In the genomic region with DNA sequence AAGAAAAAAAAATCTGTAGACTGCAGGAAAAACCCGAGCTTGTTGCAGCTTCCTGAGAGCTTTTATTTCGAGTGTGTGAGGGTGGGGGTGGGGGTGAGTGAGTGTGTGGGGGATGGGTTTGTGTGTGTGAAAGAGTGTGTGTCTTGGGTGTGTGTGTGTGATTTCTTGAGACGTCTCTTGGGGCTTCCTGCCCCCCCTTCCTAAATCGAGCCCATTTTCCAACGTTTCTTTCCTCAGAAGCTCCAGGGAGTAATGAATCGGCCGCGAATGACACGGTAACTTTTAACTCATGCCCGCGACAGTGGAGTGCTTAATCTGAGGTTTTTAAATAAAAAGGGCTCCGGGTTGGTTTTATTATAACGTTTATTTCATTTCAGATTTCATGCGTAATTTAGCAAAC, we compare ENCODE assay signal across 10 mouse cellular contexts. TPM values are rescaled to one million over a fixed set of nuclear protein-coding genes. Genes with fewer than 3 reads are reported as not detected.
DNase-seq lines count a peak whose midpoint lies in the region; ATAC-seq and TF ChIP-seq lines count a peak whose summit lies in the region.
"Had no signal": no experiment of that assay in that cellular context is flagged by ENCODE, and none has a peak within 500 bp of the region (broad histone marks: within the 10 kb centered on the region; RNA-seq: fewer than 3 reads in every experiment).

No protein-coding gene starts in this region.

- no peak for TF ChIP-seq CTCF in heart, adult 2 months (IDR thresholded peaks at IDR 0.05)
- no peak for TF ChIP-seq CTCF in brain, embryonic 14.5 days (IDR thresholded peaks at IDR 0.05; ENCODE audit: borderline replicate concordance, extremely low read depth, insufficient read depth, insufficient read length)

- no peak for DNase-seq in heart, embryonic 10.5 days (ENCODE audit: low spot score)
- no peak for DNase-seq in heart, adult 2 months
- peak; percentile 74 for DNase-seq in brain, embryonic 14.5 days (ENCODE audit: low read depth)
- DNase-seq in hindbrain, embryonic 10.5 days (ENCODE audit: low spot score): peak; percentile 35
- no peak for DNase-seq in cerebellum, adult 11-12 months
- no peak for DNase-seq in ovary, adult 18-20 months (ENCODE audit: low spot score)
- no peak for DNase-seq in right cerebral cortex, postnatal 10 days (ENCODE audit: low spot score in 2 of 2)
- DNase-seq: cerebellum, adult 11 months; right cerebral cortex, postnatal 14 days had no signal

- H3K36me3 ChIP-seq in heart, embryonic 10.5 days: peaks cover 13% of the 10 kb centered on the region
- no peaks in the 10 kb centered on the region for H3K36me3 ChIP-seq in heart, adult 2 months (ENCODE audit: control insufficient read depth, insufficient read depth, low read length)
- peaks cover 25% of the 10 kb centered on the region for H3K36me3 ChIP-seq in hindbrain, embryonic 10.5 days
- no peaks in the 10 kb centered on the region for H3K36me3 ChIP-seq in liver, embryonic 16.5 days (ENCODE audit: control insufficient read depth, insufficient read depth)

- H3K4me2 ChIP-seq in liver, embryonic 16.5 days (ENCODE audit: low read depth, low read length): 0 out of 2 replicates have a peak overlapping the region, but pooled peaks have one; percentile 67

- 2% methylated on average over 14 of the region's 14 CpGs for WGBS in heart, embryonic 10.5 days
- WGBS in heart, adult 2 months: 22% methylated on average over 14 of the region's 14 CpGs
- under 1% methylated on average over 14 of the region's 14 CpGs for WGBS in hindbrain, embryonic 10.5 days
- 2% methylated on average over 14 of the region's 14 CpGs for WGBS in liver, embryonic 16.5 days (ENCODE audit: insufficient replicate concordance)

- H3K79me2 ChIP-seq in heart, adult 2 months (replicated peaks; ENCODE audit: control insufficient read depth, insufficient read depth, low read length): peaks cover 13% of the 10 kb centered on the region

- no peak overlapping the region for H3K9ac ChIP-seq in heart, adult 2 months (ENCODE audit: low read depth, low read length)
- no peak overlapping the region for H3K9ac ChIP-seq in liver, embryonic 16.5 days (ENCODE audit: low read depth, low read length)

- H3K27me3 ChIP-seq in heart, embryonic 10.5 days (ENCODE audit: insufficient read depth, poor library complexity, severe bottlenecking): peaks cover 67% of the 10 kb centered on the region
- H3K27me3 ChIP-seq in heart, adult 2 months (ENCODE audit: control insufficient read depth, insufficient read depth, low read length): no peaks in the 10 kb centered on the region
- H3K27me3 ChIP-seq in hindbrain, embryonic 10.5 days (ENCODE audit: insufficient read depth, poor library complexity, severe bottlenecking): peaks cover 20% of the 10 kb centered on the region; the same call in 1 of the 2 replicates
- H3K27me3 ChIP-seq in liver, embryonic 16.5 days (ENCODE audit: control insufficient read depth, insufficient read depth, low read depth, low read length): peaks cover 64% of the 10 kb centered on the region

- no peaks in the 10 kb centered on the region for H3K9me3 ChIP-seq in heart, embryonic 10.5 days
- H3K9me3 ChIP-seq in hindbrain, embryonic 10.5 days: no peaks in the 10 kb centered on the region
- H3K9me3 ChIP-seq in liver, embryonic 16.5 days (replicated peaks; ENCODE audit: control insufficient read depth, low read length): no peaks in the 10 kb centered on the region

- TF ChIP-seq POLR2A in heart, adult 2 months (IDR thresholded peaks at IDR 0.05; ENCODE audit: insufficient read depth, low read depth, low read length): no peak
- TF ChIP-seq POLR2A in brain, embryonic 14.5 days (IDR thresholded peaks at IDR 0.05; ENCODE audit: borderline replicate concordance, extremely low read depth, insufficient read depth, insufficient read length, poor library complexity, severe bottlenecking): no peak

- intact Hi-C loops in heart, adult 2 months (cut with DNase I): loop anchor here (5.0 to 10.0 kb wide), 2 partner anchors 387 to 479 kb away; no protein-coding TSS in a partner anchor

- TF ChIP-seq EP300 in heart, adult 2 months (IDR thresholded peaks at IDR 0.05; ENCODE audit: insufficient read depth, low read depth, low read length): no peak

- no peak for ATAC-seq in liver, embryonic 16.5 days (ENCODE audit: low read depth)

- H3K27ac ChIP-seq in heart, embryonic 10.5 days: peak overlapping the region; percentile 52; the same call in 1 of the 2 replicates
- H3K27ac ChIP-seq in heart, adult 2 months: no peak overlapping the region
- H3K27ac ChIP-seq in hindbrain, embryonic 10.5 days: peak overlapping the region; percentile 99
- H3K27ac ChIP-seq in liver, embryonic 16.5 days (ENCODE audit: low read length): no peak overlapping the region

- H3K4me1 ChIP-seq in heart, embryonic 10.5 days: peaks cover 54% of the 10 kb centered on the region
- peaks cover 2% of the 10 kb centered on the region for H3K4me1 ChIP-seq in heart, adult 2 months (ENCODE audit: control insufficient read depth, insufficient read depth, low read length)
- peaks cover 63% of the 10 kb centered on the region for H3K4me1 ChIP-seq in hindbrain, embryonic 10.5 days (replicated peaks)
- H3K4me1 ChIP-seq in liver, embryonic 16.5 days (ENCODE audit: control insufficient read depth, low read depth, low read length): peaks cover 5% of the 10 kb centered on the region; the same call in 1 of the 2 replicates

- H3K4me3 ChIP-seq in heart, embryonic 10.5 days: peak overlapping the region; percentile 81
- no peak overlapping the region for H3K4me3 ChIP-seq in heart, adult 2 months
- peak overlapping the region; percentile 99 for H3K4me3 ChIP-seq in hindbrain, embryonic 10.5 days
- H3K4me3 ChIP-seq in liver, embryonic 16.5 days (ENCODE audit: low read depth, low read length): no peak overlapping the region

RNA-seq across cellular contexts. Expression of a gene that starts 1.6 kb away (rescaled TPM):
- polyA plus RNA-seq in heart, embryonic 10.5 days (2016; fragmentation: Nextera tagmentation; extraction: Ambion mirVana): 6.4 and 7.7 TPM in 2 replicates
- total RNA-seq in heart, adult 2 months (2021): 10 to 100 TPM; 18.7 to 23.9 TPM
- polyA plus RNA-seq in heart, adult 2 months (2012; rRNA removed): 4.8 and 5.5 TPM in 2 replicates
- 46.8 and 54.3 TPM in 2 replicates for polyA plus RNA-seq in brain, embryonic 14.5 days (2012; rRNA removed)
- polyA plus RNA-seq in hindbrain, embryonic 10.5 days (2016; fragmentation: Nextera tagmentation; extraction: Ambion mirVana): 55.9 and 65.1 TPM in 2 replicates
- polyA plus RNA-seq in liver, embryonic 16.5 days (2015; fragmentation: Nextera tagmentation; extraction: Ambion mirVana): 1.3 and 1.7 TPM in 2 replicates

Comparison
In these comparisons a context has a peak if more than half of its experiments do, and no peak if none do; other contexts are left out.
1. H3K27ac ChIP-seq: peak in heart, embryonic 10.5 days (single experiment) and hindbrain, embryonic 10.5 days (single experiment); none in heart, adult 2 months (single experiment) and liver, embryonic 16.5 days (single experiment).
2. H3K4me3 ChIP-seq: peak in heart, embryonic 10.5 days (single experiment) and hindbrain, embryonic 10.5 days (single experiment); none in heart, adult 2 months (single experiment) and liver, embryonic 16.5 days (single experiment).
3. DNase-seq: peak in brain, embryonic 14.5 days (single experiment) and hindbrain, embryonic 10.5 days (single experiment); none in heart, embryonic 10.5 days (single experiment), heart, adult 2 months (0 of 2), cerebellum, adult 11-12 months (single experiment), ovary, adult 18-20 months (single experiment) and right cerebral cortex, postnatal 10 days (0 of 2).